Mouse (Mus musculus) intestine, embryonic 16.5 days (tissue): ENCODE data around the gene Wfdc1. TPM values are rescaled to one million over a fixed set of nuclear protein-coding genes. Genes with fewer than 3 reads are reported as not detected.
A peak's percentile ranks its signal among the peaks of the same experiment; 100 is the strongest.

ENCODE experiments used
- ATAC-seq: fragments of 200-750 bp; cut with Nextera tagmentation; 2 replicates; pipeline ENCODE4 v1.8.0; 2017; ENCODE audit warnings: moderate TSS enrichment, moderate library complexity
- H3K27ac ChIP-seq: fragments of 300-500 bp; sonication (generic); 2 replicates; pipeline ENCODE4 v1.5.1; 2014; ENCODE audit warnings: mild to moderate bottlenecking, low read length
- H3K27me3 ChIP-seq: fragments of 300-500 bp; sonication (generic); replicated peaks from 2 replicates; pipeline ENCODE4 v1.6.1; 2014; ENCODE audit warnings: low read length, control low read depth, mixed read lengths; ENCODE audit not compliant: control insufficient read depth, insufficient read depth
- H3K36me3 ChIP-seq: fragments of 300-500 bp; sonication (generic); 2 replicates; pipeline ENCODE4 v1.6.1; 2014; ENCODE audit warnings: low read length, control low read depth; ENCODE audit not compliant: control insufficient read depth, insufficient read depth
- H3K4me1 ChIP-seq: fragments of 300-500 bp; sonication (generic); 2 replicates; pipeline ENCODE4 v1.6.1; 2014; ENCODE audit warnings: low read length, control low read depth, mixed read lengths; ENCODE audit not compliant: control insufficient read depth, insufficient read depth
- H3K4me2 ChIP-seq: fragments of 300-500 bp; sonication (generic); 2 replicates; pipeline ENCODE4 v1.6.1; 2014; ENCODE audit warnings: low read depth, low read length, control low read depth
- H3K4me3 ChIP-seq: fragments of 300-500 bp; sonication (generic); 2 replicates; pipeline ENCODE4 v1.5.1; 2014; ENCODE audit warnings: mild to moderate bottlenecking, low read length
- H3K9ac ChIP-seq: fragments of 300-500 bp; sonication (generic); 2 replicates; pipeline ENCODE4 v1.6.1; 2014; ENCODE audit warnings: low read depth, low read length
- H3K9me3 ChIP-seq: fragments of 300-500 bp; sonication (generic); 2 replicates; pipeline ENCODE4 v1.6.1; 2016; ENCODE audit warnings: low read length, control low read depth; ENCODE audit not compliant: control insufficient read depth
- WGBS: fragments of 180-500 bp; shearing (Covaris S2); extraction: QIAGEN DNeasy Blood & Tissue Kit; methylation state at CpG from one replicate; pipeline ENCODE4 v1.1.7; 2014; 5-methylcytosine and 5-hydroxymethylcytosine counted together
- polyA plus RNA-seq: library from polyadenylated mRNA; unstranded; fragments of >200 nt; fragmentation: Nextera tagmentation; extraction: Ambion mirVana; gene quantifications from 2 replicates; pipeline ENCODE4 v1.2.1, GENCODE M21; 2015

Gene Wfdc1
- polyA plus RNA-seq, result 4.6 and 5.4 TPM in 2 replicates

DNA sequence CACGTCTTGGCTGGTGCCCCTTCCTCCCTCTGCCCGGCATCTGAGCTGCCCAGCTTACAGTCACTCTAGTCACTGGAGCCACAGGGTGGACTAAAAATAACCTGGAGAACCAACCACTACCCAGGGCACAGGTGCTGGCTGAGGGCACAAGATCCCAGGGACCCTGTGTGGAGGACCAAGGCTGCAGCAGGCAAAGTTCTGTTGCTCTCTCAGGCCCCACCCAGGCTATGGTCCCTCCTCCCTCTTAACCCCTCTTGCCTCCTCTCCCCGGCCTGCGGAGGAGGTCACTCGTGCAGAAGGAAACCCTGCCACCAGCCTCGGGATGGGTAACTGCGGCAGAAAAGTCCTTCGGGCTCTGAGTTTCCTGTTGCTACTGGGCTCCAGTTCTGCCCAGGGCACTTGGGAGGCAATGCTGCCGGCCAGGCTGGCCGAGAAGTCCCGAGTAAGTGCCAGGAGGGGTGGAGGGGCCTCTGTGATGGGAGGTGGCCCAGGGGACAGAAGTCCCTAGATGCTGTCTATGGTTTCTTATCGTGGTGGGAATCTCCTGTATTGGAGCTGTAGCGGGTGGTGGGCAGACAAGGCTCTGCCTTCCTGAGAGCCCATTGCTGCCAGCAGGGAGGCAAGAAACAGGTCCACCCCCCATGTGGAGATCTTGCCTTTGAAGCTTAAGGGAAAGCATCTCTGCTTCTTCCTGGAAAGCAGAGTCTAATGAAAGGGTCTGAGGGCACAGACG, at the start of gene Wfdc1:
TSS of gene Wfdc1 (plus strand) at position 147 of the 733 bp plus-strand sequence.
- no peak for ATAC-seq
- Histone ChIP-seq H3K4me3 (0 out of 2 replicates have a peak within 1 kb of the TSS, but pooled peaks have one; percentile 5), H3K4me1 (peaks cover 41% of the 10 kb centered on the region), H3K4me2 (peak within 1 kb of the TSS; percentile 10), H3K9me3 (no peaks in the 10 kb centered on the region), H3K36me3 (no peaks in the 10 kb centered on the region), H3K9ac (peak within 1 kb of the TSS; percentile 53), H3K27me3 (no peaks in the 10 kb centered on the region), H3K27ac (peak within 1 kb of the TSS; percentile 18; the same call in 1 of the 2 replicates)
- 18% methylated on average over 14 of the region's 14 CpGs for WGBS

DNA sequence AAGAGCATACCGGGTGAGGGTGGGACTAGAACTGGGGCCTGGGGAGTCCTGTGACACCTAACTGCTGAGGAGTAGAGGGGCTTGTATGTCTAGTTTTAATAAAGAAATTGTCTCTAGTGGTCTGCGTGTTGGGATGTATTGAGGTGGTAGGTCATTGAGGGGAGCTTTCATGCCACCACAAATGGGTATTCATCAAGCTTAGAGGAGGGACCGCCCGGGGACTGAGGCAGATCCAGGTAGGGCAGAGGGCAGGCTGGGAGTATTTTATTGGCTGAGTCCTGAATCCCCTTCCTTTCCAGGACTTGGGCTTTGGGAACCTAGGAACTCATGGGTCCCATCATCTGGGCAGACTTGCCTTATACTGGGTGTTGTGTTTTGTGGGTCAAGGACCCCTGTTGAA, 49.4 kb upstream of the Wfdc1 start:
- no peak for ATAC-seq
- no peaks in the 10 kb centered on the region for H3K27me3 ChIP-seq
- WGBS, result 94% methylated on average over 4 of the region's 4 CpGs

DNA sequence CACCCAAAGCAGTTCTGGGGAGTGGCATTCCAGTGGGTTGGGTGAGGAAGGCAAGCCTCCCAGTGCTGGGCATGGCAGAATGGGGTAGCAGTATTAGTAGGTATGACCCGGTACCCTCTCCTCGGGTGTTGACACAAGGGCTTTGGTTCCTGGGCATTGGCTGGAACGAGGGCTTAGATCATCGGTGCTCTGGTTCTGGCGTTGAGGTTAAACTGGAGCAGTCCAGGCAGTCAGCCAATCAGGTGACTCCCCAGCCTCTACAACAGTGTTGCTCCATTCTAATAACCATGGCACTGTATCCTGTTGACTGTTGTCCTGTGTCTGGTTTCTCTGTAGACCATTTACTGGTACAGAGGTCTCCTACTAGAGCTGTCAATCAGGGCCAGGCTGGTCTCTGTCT, 48.6 kb upstream of the Wfdc1 start:
- Histone ChIP-seq H3K36me3 (no peaks in the 10 kb centered on the region), H3K9me3 (no peaks in the 10 kb centered on the region), H3K4me3 (no peak overlapping the region), H3K4me1 (no peaks in the 10 kb centered on the region), H3K9ac (no peak overlapping the region), H3K27me3 (no peaks in the 10 kb centered on the region), H3K4me2 (no peak overlapping the region), H3K27ac (no peak overlapping the region)
- no peak for ATAC-seq
- WGBS, result 77% methylated on average over 5 of the region's 5 CpGs

More for the DNA sequence above, 49.4 kb upstream of the Wfdc1 start:
- Histone ChIP-seq H3K4me1 (no peaks in the 10 kb centered on the region), H3K9ac (no peak overlapping the region), H3K4me3 (no peak overlapping the region), H3K9me3 (no peaks in the 10 kb centered on the region), H3K4me2 (no peak overlapping the region), H3K27ac (no peak overlapping the region), H3K36me3 (no peaks in the 10 kb centered on the region)

DNA sequence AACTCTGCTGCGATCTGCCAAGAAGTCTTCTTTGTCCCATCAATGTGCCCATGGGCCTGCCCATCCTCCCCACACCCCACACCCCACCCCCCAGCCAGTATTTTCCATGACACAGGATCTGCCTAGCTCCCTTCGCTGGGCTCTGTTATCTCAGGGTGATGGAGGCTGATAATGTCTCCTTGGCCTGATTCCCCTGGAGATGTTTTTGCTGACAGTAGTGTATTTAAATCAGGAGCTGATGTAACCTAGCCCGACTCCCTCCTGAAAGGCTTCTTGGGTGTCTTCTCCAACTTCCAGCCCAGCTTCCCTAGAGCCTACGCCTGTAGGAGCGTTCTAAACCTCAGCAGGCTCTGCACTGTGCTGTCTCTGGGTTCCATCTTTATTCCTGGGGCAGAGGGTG, 47.3 kb upstream of the Wfdc1 start:
- no peaks in the 10 kb centered on the region for H3K9me3 ChIP-seq
- H3K36me3 ChIP-seq, result no peaks in the 10 kb centered on the region
- H3K9ac ChIP-seq, result no peak overlapping the region
- WGBS, result 54% methylated on average over 5 of the region's 5 CpGs
- H3K27me3 ChIP-seq, result no peaks in the 10 kb centered on the region
- no peak overlapping the region for H3K4me2 ChIP-seq
- H3K27ac ChIP-seq, result no peak overlapping the region
- no peak overlapping the region for H3K4me3 ChIP-seq
- H3K4me1 ChIP-seq, result no peaks in the 10 kb centered on the region
- no peak for ATAC-seq

DNA sequence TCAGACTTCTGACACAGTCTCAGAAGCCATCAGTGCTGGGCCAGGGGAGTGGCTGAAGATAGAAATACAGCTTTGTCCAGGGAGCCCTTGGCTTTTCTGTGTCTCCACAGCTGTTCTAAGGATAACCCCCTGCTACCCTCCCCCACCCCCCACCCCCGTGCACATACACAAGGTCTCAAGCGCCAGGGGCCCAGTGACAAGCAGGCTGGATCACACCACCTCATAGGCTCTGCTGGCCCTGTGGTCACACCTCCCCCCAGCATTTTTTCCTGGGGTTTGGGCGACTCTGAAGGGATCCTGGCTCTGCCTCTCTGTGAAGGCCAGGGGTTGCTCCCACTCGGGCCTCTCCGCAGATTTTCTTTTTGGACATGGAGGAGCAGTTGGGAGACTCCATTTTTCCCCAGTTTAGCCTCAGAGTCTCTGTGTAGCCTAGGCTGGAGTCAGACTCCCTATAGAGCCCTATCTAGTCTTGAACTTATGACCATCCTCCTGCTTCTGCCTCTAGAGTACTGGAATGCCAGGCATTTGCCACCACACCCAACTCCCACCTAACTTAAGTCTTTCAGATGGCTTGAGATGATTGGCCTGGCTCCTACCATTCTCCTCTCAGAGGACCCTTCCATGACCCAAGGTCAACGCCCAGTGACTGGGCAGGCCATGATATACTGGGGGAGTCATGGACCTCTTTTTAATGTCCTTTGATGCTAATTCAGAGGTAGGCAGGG, 45.9 kb upstream of the Wfdc1 start:
- no peaks in the 10 kb centered on the region for H3K27me3 ChIP-seq
- H3K4me1 ChIP-seq, result no peaks in the 10 kb centered on the region
- 71% methylated on average over 6 of the region's 6 CpGs for WGBS
- H3K36me3 ChIP-seq, result no peaks in the 10 kb centered on the region
- H3K9ac ChIP-seq, result no peak overlapping the region
- H3K4me2 ChIP-seq, result no peak overlapping the region
- no peak overlapping the region for H3K27ac ChIP-seq
- H3K9me3 ChIP-seq, result no peaks in the 10 kb centered on the region
- no peak overlapping the region for H3K4me3 ChIP-seq
- no peak for ATAC-seq

DNA sequence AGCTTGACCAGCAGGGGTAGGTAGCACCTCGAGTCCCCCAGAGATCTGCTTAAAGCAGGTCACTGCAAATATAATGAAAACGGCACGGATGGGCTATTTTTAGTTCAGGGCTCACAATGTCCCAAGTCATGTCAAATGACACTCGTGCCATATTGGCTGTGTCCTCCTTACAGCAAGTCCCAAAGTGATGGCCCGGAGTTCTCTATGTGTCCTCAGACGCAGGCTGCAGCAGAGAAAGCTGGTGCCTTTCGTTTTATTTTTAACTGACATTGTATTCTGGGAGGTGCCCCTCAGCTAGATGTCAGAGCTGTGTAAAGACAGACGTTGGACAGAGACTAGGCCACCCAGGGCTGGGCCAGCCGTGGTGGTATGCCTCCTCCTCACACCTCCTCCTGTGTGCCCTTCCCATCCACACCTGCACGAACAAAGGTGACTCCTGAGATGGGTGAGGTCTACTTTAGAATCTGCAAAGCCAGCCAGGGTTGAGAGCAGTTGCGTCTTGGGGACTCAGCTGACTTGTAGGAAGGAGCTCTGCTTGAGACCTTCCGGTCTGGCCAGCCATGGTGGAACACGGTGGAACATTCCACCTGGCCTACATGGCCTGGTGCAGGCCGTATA, 45.2 kb upstream of the Wfdc1 start:
- no peaks in the 10 kb centered on the region for H3K36me3 ChIP-seq
- H3K27me3 ChIP-seq, result no peaks in the 10 kb centered on the region
- H3K4me3 ChIP-seq, result no peak overlapping the region
- ATAC-seq, result no peak
- 82% methylated on average over 14 of the region's 14 CpGs for WGBS
- no peaks in the 10 kb centered on the region for H3K4me1 ChIP-seq
- H3K9ac ChIP-seq, result no peak overlapping the region
- H3K9me3 ChIP-seq, result no peaks in the 10 kb centered on the region
- H3K4me2 ChIP-seq, result no peak overlapping the region
- H3K27ac ChIP-seq, result no peak overlapping the region

DNA sequence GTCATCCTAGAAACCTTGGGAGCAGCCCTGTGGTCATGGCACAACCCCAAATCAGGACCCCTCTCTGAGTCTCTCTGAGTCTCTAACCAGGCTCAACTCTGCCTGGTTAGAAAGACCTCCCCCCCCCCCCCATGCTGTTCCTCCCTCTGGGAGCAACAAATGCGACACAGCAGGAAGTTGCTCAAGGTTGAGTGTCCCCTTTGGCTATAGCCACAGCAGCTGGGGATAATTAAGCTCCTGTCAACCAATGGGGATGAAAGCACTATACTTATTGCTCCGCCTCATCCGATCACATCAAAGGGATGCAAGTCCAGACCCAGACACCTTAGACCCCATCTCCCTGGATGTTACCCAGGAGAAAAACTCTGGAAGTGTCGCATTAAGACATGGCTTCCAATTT, 43.6 kb upstream of the Wfdc1 start:
- no peak overlapping the region for H3K9ac ChIP-seq
- H3K27me3 ChIP-seq, result no peaks in the 10 kb centered on the region
- no peak overlapping the region for H3K4me3 ChIP-seq
- no peaks in the 10 kb centered on the region for H3K9me3 ChIP-seq
- H3K36me3 ChIP-seq, result no peaks in the 10 kb centered on the region
- no peak overlapping the region for H3K4me2 ChIP-seq
- no peak overlapping the region for H3K27ac ChIP-seq
- no peaks in the 10 kb centered on the region for H3K4me1 ChIP-seq
- 67% methylated on average over 4 of the region's 4 CpGs for WGBS
- no peak for ATAC-seq

DNA sequence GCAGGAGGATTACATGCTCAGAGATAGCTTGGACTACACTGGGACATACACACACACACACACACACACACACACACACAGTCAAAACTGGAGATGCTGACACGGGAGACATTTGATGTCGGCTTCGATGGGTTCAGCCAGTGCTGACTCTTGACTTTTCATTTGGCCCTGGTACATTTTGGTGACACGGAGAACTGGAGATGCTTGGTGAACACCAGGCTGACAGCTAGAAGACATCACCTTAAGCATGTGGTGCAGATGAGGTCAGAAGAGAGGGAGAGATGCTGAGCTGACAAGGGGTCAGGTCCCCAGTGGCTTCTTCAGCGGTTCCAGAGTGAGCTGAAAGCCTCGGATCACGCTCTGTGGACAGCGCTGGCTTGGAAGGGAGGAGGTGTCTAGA, 43.1 kb upstream of the Wfdc1 start:
- WGBS, result 89% methylated on average over 8 of the region's 8 CpGs
- ATAC-seq, result no peak
- Histone ChIP-seq H3K36me3 (no peaks in the 10 kb centered on the region), H3K4me2 (no peak overlapping the region), H3K4me1 (no peaks in the 10 kb centered on the region), H3K4me3 (no peak overlapping the region), H3K9me3 (no peaks in the 10 kb centered on the region), H3K27ac (no peak overlapping the region), H3K27me3 (no peaks in the 10 kb centered on the region), H3K9ac (no peak overlapping the region)

DNA sequence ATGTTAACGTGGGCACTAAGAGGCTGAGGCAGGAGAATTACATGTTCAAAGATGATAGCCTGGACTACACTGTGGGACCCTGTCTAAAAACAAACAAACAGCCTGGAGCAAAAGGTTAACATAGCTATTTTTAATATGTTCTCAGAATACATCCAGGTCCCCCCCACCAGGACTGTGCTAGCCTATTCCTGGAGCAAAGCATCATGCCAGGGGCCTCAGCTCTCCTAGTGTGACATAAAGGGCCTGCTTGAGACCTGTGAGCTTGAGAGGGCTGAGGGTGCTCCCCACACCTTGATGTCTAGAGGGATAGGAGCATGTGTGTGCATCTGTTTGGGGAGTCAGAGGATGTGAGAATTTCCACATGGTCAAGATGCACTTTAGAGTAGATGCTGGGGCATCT, 42.4 kb upstream of the Wfdc1 start:
- no peak overlapping the region for H3K27ac ChIP-seq
- ATAC-seq, result no peak
- no peak overlapping the region for H3K4me3 ChIP-seq
- H3K27me3 ChIP-seq, result no peaks in the 10 kb centered on the region
- no peaks in the 10 kb centered on the region for H3K4me1 ChIP-seq
- no peak overlapping the region for H3K9ac ChIP-seq
- 82% methylated on average over 1 of the region's 1 CpGs for WGBS
- no peaks in the 10 kb centered on the region for H3K36me3 ChIP-seq
- no peaks in the 10 kb centered on the region for H3K9me3 ChIP-seq
- no peak overlapping the region for H3K4me2 ChIP-seq
